Mouse (Mus musculus): ENCODE results near the gene Cfap74. TPM values are rescaled to one million over a fixed set of nuclear protein-coding genes. Genes with fewer than 3 reads are reported as not detected.
"Not testable (repeated sequence)": the region's sequence is repeated elsewhere in the genome, so short reads cannot be mapped to it uniquely, and the experiment has no call there.

Gene Cfap74
- polyA plus RNA-seq, 1 experiment from 2014 or later, result 10.8 TPM

GRCm38 (mm10) chr4:155464061-155464460 is 55.1 kb downstream of the Cfap74 start:
- no peak overlapping the region for H3K27ac ChIP-seq
- H3K36me3 ChIP-seq (replicated peaks), result no peaks in the 10 kb centered on the region
- no peak for DNase-seq (ENCODE audit: extremely low spot score, low spot score)
- H3K9me3 ChIP-seq, result no peaks in the 10 kb centered on the region
- 91% methylated on average over 4 of the region's 4 CpGs for WGBS
- H3K27me3 ChIP-seq (ENCODE audit: poor library complexity, severe bottlenecking), result peaks cover 13% of the 10 kb centered on the region
- H3K4me1 ChIP-seq, result peaks cover 10% of the 10 kb centered on the region
- no peak overlapping the region for H3K4me3 ChIP-seq

GRCm38 (mm10) chr4:155465607-155466006 is 56.6 kb downstream of the Cfap74 start:
- WGBS, result 80% methylated on average over 6 of the region's 6 CpGs
- H3K36me3 ChIP-seq (replicated peaks), result no peaks in the 10 kb centered on the region
- peaks cover 28% of the 10 kb centered on the region for H3K27me3 ChIP-seq (ENCODE audit: poor library complexity, severe bottlenecking)
- DNase-seq (ENCODE audit: extremely low spot score, low spot score), result no peak
- H3K9me3 ChIP-seq, result no peaks in the 10 kb centered on the region
- H3K27ac ChIP-seq, result no peak overlapping the region
- H3K4me1 ChIP-seq, result peaks cover 20% of the 10 kb centered on the region
- no peak overlapping the region for H3K4me3 ChIP-seq

GRCm38 (mm10) chr4:155466080-155466479 is 57.1 kb downstream of the Cfap74 start:
- no peak overlapping the region for H3K27ac ChIP-seq
- H3K9me3 ChIP-seq, result no peaks in the 10 kb centered on the region
- no peaks in the 10 kb centered on the region for H3K36me3 ChIP-seq (replicated peaks)
- H3K27me3 ChIP-seq (ENCODE audit: poor library complexity, severe bottlenecking), result peaks cover 31% of the 10 kb centered on the region
- peaks cover 17% of the 10 kb centered on the region for H3K4me1 ChIP-seq
- no peak for DNase-seq (ENCODE audit: extremely low spot score, low spot score)
- 88% methylated on average over 5 of the region's 5 CpGs for WGBS
- H3K4me3 ChIP-seq, result no peak overlapping the region

- Histone ChIP-seq H3K4me3 (no peak overlapping the region), H3K27ac (no peak overlapping the region), H3K36me3 (replicated peaks) (no peaks in the 10 kb centered on the region), H3K27me3 (ENCODE audit: poor library complexity, severe bottlenecking) (peaks cover 31% of the 10 kb centered on the region), H3K9me3 (no peaks in the 10 kb centered on the region), H3K4me1 (peaks cover 16% of the 10 kb centered on the region)
- WGBS, result 84% methylated on average over 13 of the region's 13 CpGs
- DNase-seq (ENCODE audit: extremely low spot score, low spot score), result no peak
Measured at GRCm38 (mm10) chr4:155467237-155468010, 58.4 kb downstream of the Cfap74 start.

- Histone ChIP-seq H3K4me1 (peaks cover 16% of the 10 kb centered on the region), H3K4me3 (peak within 1 kb of the TSS; percentile 42), H3K27ac (peak within 1 kb of the TSS; percentile 48; the same call in 1 of the 2 replicates), H3K27me3 (ENCODE audit: poor library complexity, severe bottlenecking) (peaks cover 31% of the 10 kb centered on the region), H3K9me3 (no peaks in the 10 kb centered on the region), H3K36me3 (replicated peaks) (no peaks in the 10 kb centered on the region)
- DNase-seq (ENCODE audit: extremely low spot score, low spot score), result no peak
- 8% methylated on average over 21 of the region's 21 CpGs for WGBS
Measured at GRCm38 (mm10) chr4:155468952-155469351, 60.0 kb downstream of the Cfap74 start, which contains the start of gene Tmem52. Tmem52 (plus strand) TSS chr4:155469114.

- WGBS, result 82% methylated on average over 18 of the region's 18 CpGs
- peak overlapping the region; percentile 42; the same call in 1 of the 2 replicates for H3K4me3 ChIP-seq
- no peak for DNase-seq (ENCODE audit: extremely low spot score, low spot score)
- H3K27me3 ChIP-seq (ENCODE audit: poor library complexity, severe bottlenecking), result peaks cover 31% of the 10 kb centered on the region
- H3K4me1 ChIP-seq, result peaks cover 16% of the 10 kb centered on the region
- no peaks in the 10 kb centered on the region for H3K36me3 ChIP-seq (replicated peaks)
- no peaks in the 10 kb centered on the region for H3K9me3 ChIP-seq
- no peak overlapping the region for H3K27ac ChIP-seq
Measured at GRCm38 (mm10) chr4:155469590-155470262, 60.7 kb downstream of the Cfap74 start.

- H3K9me3 ChIP-seq, result no peaks in the 10 kb centered on the region
- peaks cover 16% of the 10 kb centered on the region for H3K4me1 ChIP-seq
- WGBS, result 92% methylated on average over 16 of the region's 16 CpGs
- H3K27me3 ChIP-seq (ENCODE audit: poor library complexity, severe bottlenecking), result peaks cover 31% of the 10 kb centered on the region
- H3K36me3 ChIP-seq (replicated peaks), result no peaks in the 10 kb centered on the region
- H3K4me3 ChIP-seq, result no peak overlapping the region
- H3K27ac ChIP-seq, result no peak overlapping the region
- DNase-seq (ENCODE audit: extremely low spot score, low spot score), result no peak
Measured at GRCm38 (mm10) chr4:155470263-155470953, 61.4 kb downstream of the Cfap74 start.

- 93% methylated on average over 7 of the region's 7 CpGs for WGBS
- DNase-seq (ENCODE audit: extremely low spot score, low spot score), result no peak
Measured at GRCm38 (mm10) chr4:155470997-155471396, 62.0 kb downstream of the Cfap74 start.

GRCm38 (mm10) chr4:155471406-155471805 is 62.4 kb downstream of the Cfap74 start:
- H3K4me3 ChIP-seq, result no peak overlapping the region
- peaks cover 16% of the 10 kb centered on the region for H3K4me1 ChIP-seq
- peaks cover 31% of the 10 kb centered on the region for H3K27me3 ChIP-seq (ENCODE audit: poor library complexity, severe bottlenecking)
- H3K36me3 ChIP-seq (replicated peaks), result no peaks in the 10 kb centered on the region
- H3K9me3 ChIP-seq, result no peaks in the 10 kb centered on the region
- 91% methylated on average over 7 of the region's 7 CpGs for WGBS
- H3K27ac ChIP-seq, result no peak overlapping the region
- no peak for DNase-seq (ENCODE audit: extremely low spot score, low spot score)

More at GRCm38 (mm10) chr4:155470997-155471396, 62.0 kb downstream of the Cfap74 start:
- Histone ChIP-seq H3K27me3 (ENCODE audit: poor library complexity, severe bottlenecking) (peaks cover 31% of the 10 kb centered on the region), H3K9me3 (no peaks in the 10 kb centered on the region), H3K4me1 (peaks cover 16% of the 10 kb centered on the region), H3K4me3 (no peak overlapping the region), H3K27ac (no peak overlapping the region), H3K36me3 (replicated peaks) (no peaks in the 10 kb centered on the region)

GRCm38 (mm10) chr4:155472716-155473290 is 63.8 kb downstream of the Cfap74 start:
- H3K27me3 ChIP-seq (ENCODE audit: poor library complexity, severe bottlenecking), result peaks cover 24% of the 10 kb centered on the region
- H3K36me3 ChIP-seq (replicated peaks), result no peaks in the 10 kb centered on the region
- H3K9me3 ChIP-seq, result no peaks in the 10 kb centered on the region
- peaks cover 16% of the 10 kb centered on the region for H3K4me1 ChIP-seq
- no peak overlapping the region for H3K27ac ChIP-seq
- 85% methylated on average over 3 of the region's 3 CpGs for WGBS
- DNase-seq (ENCODE audit: extremely low spot score, low spot score), result no peak
- H3K4me3 ChIP-seq, result no peak overlapping the region

- Histone ChIP-seq H3K9me3 (no peaks in the 10 kb centered on the region), H3K4me1 (peaks cover 16% of the 10 kb centered on the region), H3K4me3 (no peak overlapping the region), H3K36me3 (replicated peaks) (no peaks in the 10 kb centered on the region), H3K27me3 (ENCODE audit: poor library complexity, severe bottlenecking) (peaks cover 23% of the 10 kb centered on the region), H3K27ac (no peak overlapping the region)
- no peak for DNase-seq (ENCODE audit: extremely low spot score, low spot score)
- WGBS, result 77% methylated on average over 5 of the region's 5 CpGs
Measured at GRCm38 (mm10) chr4:155473319-155473718, 64.3 kb downstream of the Cfap74 start.

- peaks cover 21% of the 10 kb centered on the region for H3K27me3 ChIP-seq (ENCODE audit: poor library complexity, severe bottlenecking)
- H3K9me3 ChIP-seq; H3K4me3 ChIP-seq; DNase-seq (ENCODE audit: extremely low spot score, low spot score); H3K36me3 ChIP-seq (replicated peaks); H3K27ac ChIP-seq: not testable (repeated sequence)
- peaks cover 12% of the 10 kb centered on the region for H3K4me1 ChIP-seq
- 59% methylated on average over 2 of the region's 2 CpGs for WGBS
Measured at GRCm38 (mm10) chr4:155473796-155474195, 64.8 kb downstream of the Cfap74 start.
